Mouse (Mus musculus) kidney, adult 2 months (tissue): ENCODE results near the gene Drp2. TPM values are rescaled to one million over a fixed set of nuclear protein-coding genes. Genes with fewer than 3 reads are reported as not detected.

Source experiments
- DNase-seq: peaks from one replicate; pipeline ENCODE4 v3.0.0; 2021
- H3K27ac ChIP-seq: fragments of 200-500 bp; 2 replicates; pipeline ENCODE4 v1.5.1; 2012; ENCODE audit warnings: low read depth, low read length, control low read depth, inconsistent platforms; ENCODE audit not compliant: insufficient read depth
- H3K27me3 ChIP-seq: fragments of 200-500 bp; replicated peaks from 2 replicates; pipeline ENCODE4 v1.6.1; 2012; ENCODE audit warnings: mild to moderate bottlenecking, moderate library complexity, low read length, inconsistent platforms; ENCODE audit not compliant: control insufficient read depth, insufficient read depth
- H3K36me3 ChIP-seq: fragments of 200-500 bp; 2 replicates; pipeline ENCODE4 v1.6.1; 2012; ENCODE audit warnings: mild to moderate bottlenecking, moderate library complexity, low read length, inconsistent platforms; ENCODE audit not compliant: control insufficient read depth, insufficient read depth
- H3K4me1 ChIP-seq: fragments of 200-500 bp; 2 replicates; pipeline ENCODE4 v1.6.1; 2011; ENCODE audit warnings: low read length; ENCODE audit not compliant: control insufficient read depth, insufficient read depth
- H3K4me3 ChIP-seq: fragments of 200-500 bp; 2 replicates; pipeline ENCODE4 v1.5.1; 2011; ENCODE audit warnings: mild to moderate bottlenecking, low read depth, low read length, control low read depth; ENCODE audit not compliant: insufficient read depth
- CTCF ChIP-seq: fragments of 200-500 bp; conservative IDR thresholded peaks from 2 replicates; pipeline ENCODE4 v1.5.1; 2011; ENCODE audit warnings: low read depth, mild to moderate bottlenecking, control low read depth, low read length, moderate library complexity, mixed read lengths; ENCODE audit not compliant: insufficient read depth, insufficient read length
- POLR2A ChIP-seq: fragments of 200-500 bp; IDR thresholded peaks from one replicate; pipeline ENCODE4 v1.6.1; 2011; ENCODE audit warnings: low read depth, low read length, control low read depth
- WGBS: fragments of 180-500 bp; shearing (Covaris S2); methylation state at CpG from one replicate; pipeline ENCODE4 v1.1.7; 2018; 5-methylcytosine and 5-hydroxymethylcytosine counted together
- polyA plus RNA-seq: library from polyadenylated mRNA; depleted of rRNA; stranded (reverse); fragments of >200 nt; gene quantifications from 2 replicates; pipeline ENCODE4 v1.2.3, GENCODE M21; 2012; rRNA removed

The Drp2 gene
- polyA plus RNA-seq, 1 experiment: 0.09 TPM

DNA sequence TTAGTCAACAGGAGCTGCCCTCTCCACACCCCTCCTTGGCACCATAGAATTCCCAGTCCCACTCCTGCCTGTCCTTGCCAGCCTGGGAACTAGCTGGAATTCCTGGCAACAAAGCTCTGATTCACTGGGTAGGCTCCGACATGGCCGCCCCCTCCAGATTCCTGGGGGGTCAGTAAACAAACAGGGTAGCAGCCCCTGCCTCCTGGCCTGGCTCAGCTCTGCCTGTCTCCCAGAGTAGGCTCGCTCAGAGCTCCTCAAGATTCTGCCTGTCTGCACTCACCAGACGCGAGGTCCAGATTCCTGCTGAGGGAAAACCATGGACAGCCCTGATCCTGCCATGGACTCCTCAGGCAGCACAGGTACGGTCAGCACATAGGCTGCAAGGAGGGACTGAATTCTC, 22.5 kb downstream of the Drp2 start:
- no peak for DNase-seq
- 76% methylated on average over 6 of the region's 6 CpGs for WGBS
- H3K27me3 ChIP-seq: no peaks in the 10 kb centered on the region
- no peak overlapping the region for H3K4me3 ChIP-seq
- H3K36me3 ChIP-seq: no peaks in the 10 kb centered on the region
- no peak overlapping the region for H3K27ac ChIP-seq
- TF ChIP-seq POLR2A: no peak
- TF ChIP-seq CTCF: no peak
- no peaks in the 10 kb centered on the region for H3K4me1 ChIP-seq

DNA sequence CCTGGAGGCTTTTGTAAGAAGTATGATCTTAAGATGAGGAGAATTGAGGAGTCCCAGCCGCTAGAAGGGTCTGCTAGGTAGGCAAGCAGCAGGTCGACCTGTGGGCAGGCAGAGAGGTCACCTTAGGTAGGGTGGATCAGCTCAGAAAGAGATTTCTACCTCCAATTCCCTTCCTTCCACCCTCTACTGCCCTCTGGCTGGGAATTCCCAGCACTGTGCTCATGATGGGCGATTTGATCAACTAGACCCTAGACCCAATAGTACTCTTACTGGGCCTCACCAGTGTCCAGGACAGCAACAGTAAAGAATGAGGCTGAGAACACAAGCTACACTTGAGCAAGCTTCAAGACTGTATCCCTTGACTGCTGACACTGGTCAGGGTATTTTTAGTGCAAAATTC, 23.0 kb downstream of the Drp2 start:
- WGBS: 71% methylated on average over 3 of the region's 3 CpGs
- DNase-seq: no peak
- H3K4me3 ChIP-seq: no peak overlapping the region
- H3K36me3 ChIP-seq: no peaks in the 10 kb centered on the region
- no peaks in the 10 kb centered on the region for H3K27me3 ChIP-seq
- no peaks in the 10 kb centered on the region for H3K4me1 ChIP-seq
- TF ChIP-seq CTCF: no peak
- TF ChIP-seq POLR2A: no peak
- H3K27ac ChIP-seq: no peak overlapping the region

DNA sequence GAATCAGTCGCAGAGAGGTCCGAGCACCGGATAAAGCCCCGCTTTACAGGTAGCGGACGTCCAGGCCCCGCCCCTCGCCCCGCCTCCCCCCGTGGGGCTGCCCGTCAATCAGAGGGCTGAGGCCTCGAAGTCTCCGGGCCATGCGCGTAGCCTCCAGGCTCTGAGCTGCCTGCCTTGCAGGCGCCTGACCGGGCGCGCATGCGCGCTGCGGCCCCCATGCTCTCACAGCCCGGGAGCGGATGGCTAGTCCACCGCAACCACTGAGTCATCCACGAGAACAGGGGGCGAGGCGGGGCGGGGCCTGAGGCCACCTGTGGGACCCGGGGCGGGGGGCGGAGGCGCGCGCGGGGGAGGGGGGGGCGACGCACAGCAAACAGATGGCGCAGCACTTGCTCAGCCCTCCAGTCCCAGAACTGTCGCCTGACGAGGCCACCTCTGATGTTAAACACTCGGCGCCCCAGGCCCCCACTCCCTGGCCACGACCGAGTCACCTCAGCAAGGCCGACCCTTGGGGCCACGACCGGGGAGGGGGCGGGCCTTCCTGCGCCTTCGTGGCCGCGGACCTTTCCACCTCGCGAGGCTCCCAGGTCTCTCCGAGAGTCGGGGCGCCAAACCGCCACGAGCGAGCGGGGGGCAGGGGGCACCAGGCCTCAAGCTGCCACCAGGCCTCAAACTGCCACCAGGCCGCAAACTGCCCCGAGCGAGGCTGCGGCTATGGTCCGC, 70.8 kb downstream of the Drp2 start:
- Histone ChIP-seq H3K27ac (no peak overlapping the region), H3K4me1 (no peaks in the 10 kb centered on the region), H3K27me3 (no peaks in the 10 kb centered on the region), H3K4me3 (no peak overlapping the region), H3K36me3 (no peaks in the 10 kb centered on the region)
- 71% methylated on average over 60 of the region's 67 CpGs for WGBS
- no peak for TF ChIP-seq CTCF
- no peak for DNase-seq

DNA sequence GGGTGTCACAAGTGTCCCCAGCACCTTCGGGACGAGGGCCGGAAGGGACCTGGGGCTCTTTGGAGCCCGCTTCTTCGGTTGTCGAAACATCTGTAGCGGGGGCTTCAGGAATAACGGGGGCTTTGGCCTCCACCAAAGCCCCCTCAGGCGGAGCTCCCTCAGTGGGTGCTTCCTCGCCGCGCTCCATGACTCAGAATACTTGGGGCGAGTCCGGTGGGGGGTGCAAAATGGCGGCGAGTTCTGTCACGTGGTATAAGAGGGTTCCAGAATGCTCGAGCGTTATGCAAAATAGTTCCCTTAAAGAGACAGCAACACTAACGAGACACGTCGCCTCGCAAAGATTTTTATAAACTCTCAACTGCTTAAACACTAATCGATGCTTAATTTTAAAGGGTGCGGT, 71.9 kb downstream of the Drp2 start, which contains the start of gene Taf7l:
Gene Taf7l, minus strand, starts transcription at position 201 of the 400 bp plus-strand sequence.
- no peak for DNase-seq
- no peak within 1 kb of the TSS for H3K27ac ChIP-seq
- 92% methylated on average over 25 of the region's 25 CpGs for WGBS
- no peaks in the 10 kb centered on the region for H3K4me1 ChIP-seq
- H3K27me3 ChIP-seq: no peaks in the 10 kb centered on the region
- TF ChIP-seq POLR2A (no peak), CTCF (no peak)
- no peaks in the 10 kb centered on the region for H3K36me3 ChIP-seq
- H3K4me3 ChIP-seq: no peak within 1 kb of the TSS

DNA sequence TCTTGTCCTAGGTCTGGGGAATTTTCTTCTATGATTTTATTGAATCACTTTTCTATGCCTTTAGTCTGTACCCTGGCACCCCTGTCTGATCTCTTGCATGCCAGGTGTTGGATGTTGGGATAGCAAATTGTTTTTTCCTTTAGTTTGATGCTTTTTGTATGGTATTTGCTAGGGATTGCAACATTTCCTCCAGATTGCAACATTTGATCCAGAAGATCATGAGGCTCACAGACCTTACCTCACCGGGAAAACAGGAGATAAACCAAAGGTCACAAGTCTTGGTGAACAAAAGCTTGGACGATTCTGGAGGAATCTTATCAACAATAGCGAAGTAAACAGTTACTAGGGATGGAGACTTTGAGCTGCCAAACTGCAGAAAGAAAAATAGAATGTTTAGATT, 77.4 kb downstream of the Drp2 start:
- 62% methylated on average over 3 of the region's 3 CpGs for WGBS
- Histone ChIP-seq H3K4me3 (no peak overlapping the region), H3K4me1 (no peaks in the 10 kb centered on the region), H3K36me3 (no peaks in the 10 kb centered on the region), H3K27me3 (no peaks in the 10 kb centered on the region), H3K27ac (no peak overlapping the region)
- no peak for TF ChIP-seq POLR2A
- no peak for TF ChIP-seq CTCF
- DNase-seq: no peak

DNA sequence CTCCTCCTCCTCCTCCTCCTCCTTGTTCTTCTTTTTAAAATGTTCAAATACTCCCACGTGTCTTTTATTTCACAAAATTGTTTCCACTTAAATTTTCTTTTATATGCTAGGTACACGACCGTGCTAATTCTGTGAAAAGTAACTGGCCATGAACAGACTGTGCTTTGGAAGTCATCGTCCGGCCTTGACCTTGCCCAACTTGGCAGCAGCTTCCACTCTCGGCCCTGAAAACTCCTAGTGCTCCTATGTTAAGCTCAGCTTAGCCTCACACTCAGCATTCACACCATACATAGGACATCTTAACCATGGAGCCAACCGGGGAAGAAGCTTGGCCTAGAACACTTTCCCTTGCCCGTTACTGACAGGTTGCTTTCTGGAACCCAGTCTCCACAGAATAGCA, 96.3 kb downstream of the Drp2 start:
- H3K27me3 ChIP-seq: no peaks in the 10 kb centered on the region
- no peak overlapping the region for H3K27ac ChIP-seq
- TF ChIP-seq POLR2A (no peak), CTCF (no peak)
- no peaks in the 10 kb centered on the region for H3K4me1 ChIP-seq
- DNase-seq: no peak
- H3K4me3 ChIP-seq: no peak overlapping the region
- 71% methylated on average over 8 of the region's 8 CpGs for WGBS
- H3K36me3 ChIP-seq: no peaks in the 10 kb centered on the region

Other genes starting within 250 kb of the Drp2 start
- gene Xkrx, start 242.5 kb upstream of the Drp2 start, polyA plus RNA-seq: 0.56 and 0.67 TPM in 2 replicates
- gene Arl13a, start 217.1 kb upstream of the Drp2 start, polyA plus RNA-seq: not detected in 2 replicates
- gene Nox1, start 182.6 kb upstream of the Drp2 start, polyA plus RNA-seq: 0.05 and 0.14 TPM in 2 replicates
- 18.1 and 20.1 TPM in 2 replicates for gene Trmt2b, start 127.6 kb upstream of the Drp2 start, polyA plus RNA-seq
- 3.8 and 4.8 TPM in 2 replicates for gene Tmem35a, start 109.3 kb upstream of the Drp2 start, polyA plus RNA-seq
- 0.09 and 0.23 TPM in 2 replicates for gene Cenpi, start 96.5 kb upstream of the Drp2 start, polyA plus RNA-seq
- 0.05 TPM in 1 of 2 replicates, not detected in the other for gene Taf7l, start 71.9 kb downstream of the Drp2 start, polyA plus RNA-seq
- 2.5 and 4.9 TPM in 2 replicates for gene Timm8a1, start 137.3 kb downstream of the Drp2 start, polyA plus RNA-seq
- 0.29 and 0.70 TPM in 2 replicates for gene Btk, start 179.0 kb downstream of the Drp2 start, polyA plus RNA-seq
- gene Rpl36a, start 181.1 kb downstream of the Drp2 start, polyA plus RNA-seq: 142 and 219 TPM in 2 replicates
- 2.0 and 2.7 TPM in 2 replicates for gene Gla, start 196.6 kb downstream of the Drp2 start, polyA plus RNA-seq
- gene Hnrnph2, start 196.6 kb downstream of the Drp2 start, polyA plus RNA-seq: 11.8 and 20.5 TPM in 2 replicates